ENCODE assay signal across 23 mouse cellular contexts in the genomic region with DNA sequence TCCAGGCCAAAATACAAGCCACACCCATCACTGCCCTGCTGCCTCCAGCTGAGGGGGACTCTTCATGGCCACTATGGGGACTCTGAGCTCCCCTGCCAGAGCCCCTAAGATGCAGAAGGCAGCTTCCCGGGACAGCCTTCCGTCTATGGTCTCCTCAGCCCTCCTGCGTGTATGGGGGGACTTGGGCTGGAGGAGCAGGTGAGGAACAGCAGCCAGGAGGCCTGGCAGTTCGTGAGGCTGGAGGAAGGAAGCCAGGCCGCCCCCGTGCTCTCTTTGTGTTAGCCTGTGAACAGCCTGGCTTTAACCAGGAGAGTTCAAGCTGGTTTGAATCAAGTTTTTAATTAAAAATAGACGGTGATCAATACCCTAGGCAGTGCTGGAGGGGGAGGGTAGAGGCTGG. TPM values are rescaled to one million over a fixed set of nuclear protein-coding genes. Genes with fewer than 3 reads are reported as not detected.
DNase-seq lines count a peak whose midpoint lies in the region; ATAC-seq and TF ChIP-seq lines count a peak whose summit lies in the region.
"Had no signal": no experiment of that assay in that cellular context is flagged by ENCODE, and none has a peak within 500 bp of the region (broad histone marks: within the 10 kb centered on the region; RNA-seq: fewer than 3 reads in every experiment).

No protein-coding gene starts in this region.

- no peak for TF ChIP-seq CTCF in hindbrain, postnatal 0 days (IDR thresholded peaks at IDR 0.05; ENCODE audit: low read depth)
- no peak for TF ChIP-seq CTCF in E14TG2a.4 (conservative IDR thresholded peaks at IDR 0.05; ENCODE audit: low read length)

- H3K36me3 ChIP-seq in hindbrain, embryonic 13.5 days = no peaks in the 10 kb centered on the region
- no peaks in the 10 kb centered on the region for H3K36me3 ChIP-seq in hindbrain, postnatal 0 days (ENCODE audit: insufficient read depth, low read length)
- H3K36me3 ChIP-seq in E14TG2a.4 (ENCODE audit: insufficient read depth, low read length) = no peaks in the 10 kb centered on the region
- no peaks in the 10 kb centered on the region for H3K36me3 ChIP-seq in limb, embryonic 11.5 days (ENCODE audit: control insufficient read depth, insufficient read depth, low read length)
- H3K36me3 ChIP-seq: embryonic facial prominence, embryonic 15.5 days; heart, embryonic 13.5 days; hindbrain, embryonic 12.5 days had no signal

- H3K9me3 ChIP-seq in hindbrain, embryonic 13.5 days = no peaks in the 10 kb centered on the region
- no peaks in the 10 kb centered on the region for H3K9me3 ChIP-seq in hindbrain, postnatal 0 days (ENCODE audit: low read length)
- no peaks in the 10 kb centered on the region for H3K9me3 ChIP-seq in E14TG2a.4 (ENCODE audit: low read length)
- no peaks in the 10 kb centered on the region for H3K9me3 ChIP-seq in limb, embryonic 11.5 days (ENCODE audit: control insufficient read depth, low read length)
- H3K9me3 ChIP-seq: embryonic facial prominence, embryonic 15.5 days; heart, embryonic 13.5 days; hindbrain, embryonic 12.5 days had no signal

- no peak overlapping the region for H3K27ac ChIP-seq in hindbrain, embryonic 13.5 days
- no peak overlapping the region for H3K27ac ChIP-seq in hindbrain, postnatal 0 days
- no peak overlapping the region for H3K27ac ChIP-seq in limb, embryonic 11.5 days (replicated peaks; ENCODE audit: low read depth, low read length)
- H3K27ac ChIP-seq: embryonic facial prominence, embryonic 15.5 days; heart, embryonic 13.5 days; hindbrain, embryonic 12.5 days had no signal

- DNase-seq in hindbrain, postnatal 0 days (ENCODE audit: low spot score) = no peak
- peak; percentile 43 for DNase-seq in ES-CJ7 (ENCODE audit: low read depth, low spot score)
- DNase-seq in limb, embryonic 11.5 days (ENCODE audit: low spot score) = peak; percentile 31
- DNase-seq in urinary bladder, postnatal 14 days (ENCODE audit: low spot score) = no peak
- DNase-seq: adrenal gland, postnatal 10 days; cerebellum, adult 18-20 months; cerebellum, adult 9-11 months; cerebellum, postnatal 36 days; gastrocnemius, postnatal 10 days; heart, postnatal 36 days had no signal

- H3K4me2 ChIP-seq in hindbrain, embryonic 13.5 days = no peak overlapping the region
- H3K4me2 ChIP-seq in hindbrain, postnatal 0 days (ENCODE audit: low read depth, low read length) = no peak overlapping the region
- H3K4me2 ChIP-seq in limb, embryonic 11.5 days (ENCODE audit: low read depth, severe bottlenecking) = no peak overlapping the region
- H3K4me2 ChIP-seq: embryonic facial prominence, embryonic 15.5 days; hindbrain, embryonic 12.5 days had no signal

- no peak for ATAC-seq in hindbrain, embryonic 13.5 days (ENCODE audit: low FRiP score)
- ATAC-seq in hindbrain, postnatal 0 days = no peak
- no peak for ATAC-seq in limb, embryonic 11.5 days (ENCODE audit: insufficient number of reproducible peaks, low FRiP score, low TSS enrichment, low read depth)
- ATAC-seq: forebrain, embryonic 16.5 days; intestine, embryonic 16.5 days had no signal

- under 1% methylated on average over 7 of the region's 7 CpGs for WGBS in hindbrain, embryonic 13.5 days
- 2% methylated on average over 7 of the region's 7 CpGs for WGBS in hindbrain, postnatal 0 days
- 0% methylated on average over 7 of the region's 7 CpGs for WGBS in limb, embryonic 11.5 days

- peak overlapping the region; percentile 10; the same call in 1 of the 2 replicates for H3K9ac ChIP-seq in hindbrain, embryonic 13.5 days
- no peak overlapping the region for H3K9ac ChIP-seq in hindbrain, postnatal 0 days (replicated peaks; ENCODE audit: low read length)
- no peak overlapping the region; the same call in 1 of the 2 replicates for H3K9ac ChIP-seq in limb, embryonic 11.5 days (ENCODE audit: low read length)
- H3K9ac ChIP-seq: embryonic facial prominence, embryonic 15.5 days; heart, embryonic 13.5 days; hindbrain, embryonic 12.5 days had no signal

- peaks cover 14% of the 10 kb centered on the region for H3K4me1 ChIP-seq in hindbrain, embryonic 13.5 days (replicated peaks)
- H3K4me1 ChIP-seq in hindbrain, postnatal 0 days (ENCODE audit: insufficient read depth, low read length) = no peaks in the 10 kb centered on the region
- H3K4me1 ChIP-seq in E14TG2a.4 (replicated peaks; ENCODE audit: low read depth, low read length) = peaks cover 63% of the 10 kb centered on the region
- peaks cover 8% of the 10 kb centered on the region; the same call in 1 of the 2 replicates for H3K4me1 ChIP-seq in limb, embryonic 11.5 days (ENCODE audit: control insufficient read depth, insufficient read depth, low read length)

- H3K4me3 ChIP-seq in hindbrain, embryonic 13.5 days = no peak overlapping the region
- H3K4me3 ChIP-seq in hindbrain, postnatal 0 days (ENCODE audit: low read length) = no peak overlapping the region
- peak overlapping the region; percentile 43 for H3K4me3 ChIP-seq in E14TG2a.4 (replicated peaks; ENCODE audit: low read length)
- no peak overlapping the region for H3K4me3 ChIP-seq in limb, embryonic 11.5 days (ENCODE audit: low read depth, low read length)
- H3K4me3 ChIP-seq: embryonic facial prominence, embryonic 15.5 days; erythroblast, embryonic 14.5 days; hindbrain, embryonic 12.5 days had no signal

- H3K27me3 ChIP-seq in hindbrain, embryonic 13.5 days = peaks cover 90% of the 10 kb centered on the region
- peaks cover 78% of the 10 kb centered on the region for H3K27me3 ChIP-seq in hindbrain, postnatal 0 days (ENCODE audit: insufficient read depth, low read length)
- peaks cover 85% of the 10 kb centered on the region for H3K27me3 ChIP-seq in E14TG2a.4 (ENCODE audit: insufficient read depth, low read length)
- H3K27me3 ChIP-seq in limb, embryonic 11.5 days (ENCODE audit: control insufficient read depth, insufficient read depth, low read length) = peaks cover 85% of the 10 kb centered on the region

RNA-seq across cellular contexts. Expression of gene Onecut3, which starts 7.7 kb away (rescaled TPM):
- 2.1 and 2.5 TPM in 2 replicates for polyA plus RNA-seq in hindbrain, embryonic 13.5 days (2015; fragmentation: Nextera tagmentation; extraction: Ambion mirVana)
- total RNA-seq in hindbrain, postnatal 0 days (2014; rRNA removed) = 2.5 and 5.0 TPM in 2 replicates
- polyA plus RNA-seq in hindbrain, postnatal 0 days (2015; fragmentation: Nextera tagmentation; extraction: Ambion mirVana) = 0.57 and 0.74 TPM in 2 replicates
- polyA plus RNA-seq in limb, embryonic 11.5 days (2014; fragmentation: Nextera tagmentation; extraction: Ambion mirVana) = not detected in 2 replicates
- total RNA-seq: adrenal gland, postnatal 10 days; adrenal gland, postnatal 4 days; gastrocnemius, postnatal 10 days; gastrocnemius, postnatal 4 days; heart, postnatal 36 days; MEL had no signal
- polyA plus RNA-seq: embryonic facial prominence, embryonic 15.5 days; erythroblast, embryonic 14.5 days; heart, embryonic 13.5 days; heart, postnatal 0 days had no signal

RNA-seq across cellular contexts. Expression of gene Atp8b3, which starts 36.6 kb away (rescaled TPM):
- 1.2 and 1.3 TPM in 2 replicates for polyA plus RNA-seq in hindbrain, embryonic 13.5 days (2015; fragmentation: Nextera tagmentation; extraction: Ambion mirVana)
- 0.61 and 1.1 TPM in 2 replicates for total RNA-seq in hindbrain, postnatal 0 days (2014; rRNA removed)
- polyA plus RNA-seq in hindbrain, postnatal 0 days (2015; fragmentation: Nextera tagmentation; extraction: Ambion mirVana) = 0.96 and 1.2 TPM in 2 replicates
- 0.37 and 0.48 TPM in 2 replicates for polyA plus RNA-seq in limb, embryonic 11.5 days (2014; fragmentation: Nextera tagmentation; extraction: Ambion mirVana)
- total RNA-seq: gastrocnemius, postnatal 10 days; heart, adult 8-10 months; heart, postnatal 36 days; MEL had no signal
- polyA plus RNA-seq: heart, postnatal 0 days had no signal

RNA-seq across cellular contexts. Expression of gene Rexo1, which starts 59.1 kb away (rescaled TPM):
- polyA plus RNA-seq in hindbrain, embryonic 13.5 days (2015; fragmentation: Nextera tagmentation; extraction: Ambion mirVana) = 28.8 and 31.3 TPM in 2 replicates
- total RNA-seq in hindbrain, postnatal 0 days (2014; rRNA removed) = 47.2 and 51.0 TPM in 2 replicates
- polyA plus RNA-seq in hindbrain, postnatal 0 days (2015; fragmentation: Nextera tagmentation; extraction: Ambion mirVana) = 25.1 and 27.6 TPM in 2 replicates
- polyA plus RNA-seq in limb, embryonic 11.5 days (2014; fragmentation: Nextera tagmentation; extraction: Ambion mirVana) = 27.2 and 32.6 TPM in 2 replicates

Comparison
In these comparisons a context has a peak if more than half of its experiments do, and no peak if none do; other contexts are left out.
1. DNase-seq: peak in ES-CJ7 (single experiment) and limb, embryonic 11.5 days (single experiment); none in hindbrain, postnatal 0 days (single experiment) and urinary bladder, postnatal 14 days (single experiment).